Mouse (Mus musculus): ENCODE results near the gene Dmxl2. TPM values are rescaled to one million over a fixed set of nuclear protein-coding genes. Genes with fewer than 3 reads are reported as not detected.
A peak's percentile ranks its signal among the peaks of the same experiment; 100 is the strongest.

The Dmxl2 gene
- polyA plus RNA-seq, 1 experiment, result 0.25 TPM

GRCm38 (mm10) chr9:54533975-54534374 lies 32.5 kb upstream of the Dmxl2 start:
- H3K36me3 ChIP-seq (ENCODE audit: control insufficient read depth, insufficient read depth), result no peaks in the 10 kb centered on the region
- H3K27me3 ChIP-seq (ENCODE audit: control insufficient read depth, insufficient read depth, insufficient read length), result peaks cover 23% of the 10 kb centered on the region
- no peak overlapping the region for H3K4me3 ChIP-seq (ENCODE audit: insufficient read depth, poor library complexity, severe bottlenecking)
- H3K79me2 ChIP-seq (ENCODE audit: control insufficient read depth, insufficient read depth), result no peaks in the 10 kb centered on the region
- H3K79me3 ChIP-seq (ENCODE audit: low read depth), result no peaks in the 10 kb centered on the region
- no peak for TF ChIP-seq USF1 (IDR thresholded peaks at IDR 0.05; ENCODE audit: low read depth)
- no peak for TF ChIP-seq CEBPB (IDR thresholded peaks at IDR 0.05; ENCODE audit: low read depth)
- no peak for TF ChIP-seq MAX (IDR thresholded peaks at IDR 0.05)
- no peak for TF ChIP-seq MYOD1 (IDR thresholded peaks at IDR 0.05; ENCODE audit: control insufficient read depth, insufficient read length, low read depth)
- TF ChIP-seq FOSL1 (IDR thresholded peaks at IDR 0.05; ENCODE audit: insufficient read depth, low read length, poor library complexity, severe bottlenecking), result no peak
- TF ChIP-seq MYOG (IDR thresholded peaks at IDR 0.05; ENCODE audit: control insufficient read depth, extremely low read depth, insufficient read length), result no peak
- TF ChIP-seq CTCF (IDR thresholded peaks at IDR 0.05; ENCODE audit: control insufficient read depth, insufficient read depth, insufficient read length), result no peak
- H3ac ChIP-seq (ENCODE audit: control insufficient read depth, insufficient read length, low read depth), result no peak overlapping the region

DNA sequence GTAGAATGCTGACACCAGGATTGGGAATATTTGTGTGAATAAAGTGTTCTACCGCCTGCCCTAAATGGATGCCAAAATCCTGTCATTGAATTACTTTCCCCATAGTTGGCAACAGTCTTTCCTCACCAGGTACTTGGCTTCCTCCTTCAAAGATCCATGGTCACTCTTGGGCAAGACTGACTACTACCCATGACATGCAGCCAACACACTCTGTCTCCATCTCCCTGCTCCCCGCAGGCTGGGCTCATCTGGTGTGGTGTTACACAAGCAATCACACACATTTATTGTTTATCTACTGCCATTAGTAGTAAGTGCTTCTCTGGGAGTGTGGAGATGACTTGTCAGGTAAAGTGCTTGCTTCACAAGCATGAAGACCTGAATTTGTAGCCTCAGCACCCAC lies 31.5 kb upstream of the Dmxl2 start:
- Histone ChIP-seq H3K27me3 (ENCODE audit: control insufficient read depth, insufficient read depth, insufficient read length) (peaks cover 26% of the 10 kb centered on the region), H3K79me3 (ENCODE audit: low read depth) (no peaks in the 10 kb centered on the region), H3K79me2 (ENCODE audit: control insufficient read depth, insufficient read depth) (no peaks in the 10 kb centered on the region), H3K36me3 (ENCODE audit: control insufficient read depth, insufficient read depth) (no peaks in the 10 kb centered on the region), H3K4me3 (ENCODE audit: insufficient read depth, poor library complexity, severe bottlenecking) (no peak overlapping the region), H3ac (ENCODE audit: control insufficient read depth, insufficient read length, low read depth) (no peak overlapping the region)
- no peak for TF ChIP-seq USF1 (IDR thresholded peaks at IDR 0.05; ENCODE audit: low read depth)
- TF ChIP-seq MYOG (IDR thresholded peaks at IDR 0.05; ENCODE audit: control insufficient read depth, extremely low read depth, insufficient read length), result no peak
- no peak for TF ChIP-seq CEBPB (IDR thresholded peaks at IDR 0.05; ENCODE audit: low read depth)
- TF ChIP-seq MYOD1 (IDR thresholded peaks at IDR 0.05; ENCODE audit: control insufficient read depth, insufficient read length, low read depth), result no peak
- TF ChIP-seq CTCF (IDR thresholded peaks at IDR 0.05; ENCODE audit: control insufficient read depth, insufficient read depth, insufficient read length), result no peak
- no peak for TF ChIP-seq MAX (IDR thresholded peaks at IDR 0.05)
- no peak for TF ChIP-seq FOSL1 (IDR thresholded peaks at IDR 0.05; ENCODE audit: insufficient read depth, low read length, poor library complexity, severe bottlenecking)

DNA sequence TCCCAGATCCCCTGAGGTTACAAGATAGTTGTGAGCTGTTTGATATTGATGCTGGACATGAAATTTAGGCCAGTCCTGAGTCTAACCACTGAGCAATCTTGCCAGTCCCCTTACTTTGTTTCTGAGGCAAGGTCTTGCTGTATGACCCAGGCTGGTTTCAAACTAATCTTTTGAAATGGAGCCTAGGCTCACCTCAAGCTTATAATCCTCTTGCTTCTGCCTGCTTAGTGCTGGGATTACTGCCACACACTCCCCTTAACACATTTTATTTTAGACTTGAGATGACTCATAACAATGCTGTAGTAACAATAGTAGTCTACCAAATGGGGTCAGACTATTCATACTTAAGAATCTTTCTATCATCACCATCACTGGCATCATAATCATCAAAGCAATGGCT lies 30.0 kb upstream of the Dmxl2 start:
- H3K36me3 ChIP-seq (ENCODE audit: control insufficient read depth, insufficient read depth), result no peaks in the 10 kb centered on the region
- no peak overlapping the region for H3ac ChIP-seq (ENCODE audit: control insufficient read depth, insufficient read length, low read depth)
- H3K27me3 ChIP-seq (ENCODE audit: control insufficient read depth, insufficient read depth, insufficient read length), result peaks cover 28% of the 10 kb centered on the region
- H3K4me3 ChIP-seq (ENCODE audit: insufficient read depth, poor library complexity, severe bottlenecking), result no peak overlapping the region
- H3K79me2 ChIP-seq (ENCODE audit: control insufficient read depth, insufficient read depth), result no peaks in the 10 kb centered on the region
- TF ChIP-seq CEBPB (IDR thresholded peaks at IDR 0.05; ENCODE audit: low read depth), result no peak
- no peaks in the 10 kb centered on the region for H3K79me3 ChIP-seq (ENCODE audit: low read depth)

DNA sequence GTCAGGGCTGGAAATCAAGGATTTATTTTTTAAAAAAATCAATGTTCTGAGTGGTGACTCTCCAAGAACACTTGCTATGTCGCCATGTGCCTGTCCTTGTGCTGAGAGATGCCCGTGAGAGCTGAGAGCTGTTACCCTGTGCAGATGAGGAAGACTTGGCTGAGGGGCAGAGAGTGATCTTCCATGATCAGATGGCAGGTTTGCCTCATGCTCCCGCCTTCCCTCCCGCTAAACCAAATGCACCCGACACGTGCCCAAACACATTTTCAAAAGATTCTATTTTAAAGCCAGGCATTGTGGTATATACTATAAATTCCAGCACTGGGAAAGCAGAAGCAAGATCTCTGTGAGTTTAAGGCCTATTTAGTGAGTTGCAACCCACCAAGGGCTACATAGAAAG lies 29.4 kb upstream of the Dmxl2 start:
- Histone ChIP-seq H3K79me3 (ENCODE audit: low read depth) (no peaks in the 10 kb centered on the region), H3ac (ENCODE audit: control insufficient read depth, insufficient read length, low read depth) (no peak overlapping the region), H3K79me2 (ENCODE audit: control insufficient read depth, insufficient read depth) (no peaks in the 10 kb centered on the region), H3K27me3 (ENCODE audit: control insufficient read depth, insufficient read depth, insufficient read length) (peaks cover 22% of the 10 kb centered on the region), H3K4me3 (ENCODE audit: insufficient read depth, poor library complexity, severe bottlenecking) (no peak overlapping the region), H3K36me3 (ENCODE audit: control insufficient read depth, insufficient read depth) (no peaks in the 10 kb centered on the region)
- TF ChIP-seq CEBPB (IDR thresholded peaks at IDR 0.05; ENCODE audit: low read depth) (no peak), USF1 (IDR thresholded peaks at IDR 0.05; ENCODE audit: low read depth) (no peak), MYOD1 (IDR thresholded peaks at IDR 0.05; ENCODE audit: control insufficient read depth, insufficient read length, low read depth) (no peak), FOSL1 (IDR thresholded peaks at IDR 0.05; ENCODE audit: insufficient read depth, low read length, poor library complexity, severe bottlenecking) (no peak), CTCF (IDR thresholded peaks at IDR 0.05; ENCODE audit: control insufficient read depth, insufficient read depth, insufficient read length) (no peak), MYOG (IDR thresholded peaks at IDR 0.05; ENCODE audit: control insufficient read depth, extremely low read depth, insufficient read length) (no peak), MAX (IDR thresholded peaks at IDR 0.05) (no peak)

DNA sequence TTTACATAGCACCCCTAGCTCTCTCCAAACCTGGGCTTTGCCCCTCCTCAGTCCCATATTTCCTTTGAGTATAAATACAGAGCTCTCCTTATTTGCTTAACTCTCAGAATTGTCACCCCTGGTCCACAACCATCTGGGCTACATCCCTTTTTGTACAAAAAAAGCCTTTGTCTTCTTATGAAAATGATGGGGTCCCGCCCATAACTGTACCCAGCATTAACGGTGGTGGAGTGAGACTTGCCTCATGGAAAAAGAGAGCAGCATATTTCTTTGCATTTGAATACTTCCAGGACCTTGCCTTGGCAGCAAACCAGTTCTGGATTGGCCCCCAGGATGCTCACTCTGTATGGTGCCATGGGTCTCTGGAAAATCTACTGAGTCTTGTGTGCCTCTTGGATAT lies 28.5 kb upstream of the Dmxl2 start:
- no peak for TF ChIP-seq CEBPB (IDR thresholded peaks at IDR 0.05; ENCODE audit: low read depth)
- no peak for TF ChIP-seq MYOD1 (IDR thresholded peaks at IDR 0.05; ENCODE audit: control insufficient read depth, insufficient read length, low read depth)
- TF ChIP-seq FOSL1 (IDR thresholded peaks at IDR 0.05; ENCODE audit: insufficient read depth, low read length, poor library complexity, severe bottlenecking), result no peak
- no peak for TF ChIP-seq MAX (IDR thresholded peaks at IDR 0.05)
- TF ChIP-seq MYOG (IDR thresholded peaks at IDR 0.05; ENCODE audit: control insufficient read depth, extremely low read depth, insufficient read length), result no peak
- no peak for TF ChIP-seq CTCF (IDR thresholded peaks at IDR 0.05; ENCODE audit: control insufficient read depth, insufficient read depth, insufficient read length)
- TF ChIP-seq USF1 (IDR thresholded peaks at IDR 0.05; ENCODE audit: low read depth), result no peak
- Histone ChIP-seq H3K4me3 (ENCODE audit: insufficient read depth, poor library complexity, severe bottlenecking) (no peak overlapping the region), H3K36me3 (ENCODE audit: control insufficient read depth, insufficient read depth) (no peaks in the 10 kb centered on the region), H3ac (ENCODE audit: control insufficient read depth, insufficient read length, low read depth) (no peak overlapping the region), H3K79me2 (ENCODE audit: control insufficient read depth, insufficient read depth) (no peaks in the 10 kb centered on the region), H3K79me3 (ENCODE audit: low read depth) (no peaks in the 10 kb centered on the region), H3K27me3 (ENCODE audit: control insufficient read depth, insufficient read depth, insufficient read length) (peaks cover 20% of the 10 kb centered on the region)

GRCm38 (mm10) chr9:54527694-54528093 lies 26.3 kb upstream of the Dmxl2 start:
- no peaks in the 10 kb centered on the region for H3K36me3 ChIP-seq (ENCODE audit: control insufficient read depth, insufficient read depth)
- H3K79me3 ChIP-seq (ENCODE audit: low read depth), result no peaks in the 10 kb centered on the region
- no peak overlapping the region for H3ac ChIP-seq (ENCODE audit: control insufficient read depth, insufficient read length, low read depth)
- H3K4me3 ChIP-seq (ENCODE audit: insufficient read depth, poor library complexity, severe bottlenecking), result no peak overlapping the region
- peaks cover 16% of the 10 kb centered on the region for H3K27me3 ChIP-seq (ENCODE audit: control insufficient read depth, insufficient read depth, insufficient read length)
- no peaks in the 10 kb centered on the region for H3K79me2 ChIP-seq (ENCODE audit: control insufficient read depth, insufficient read depth)
- TF ChIP-seq FOSL1 (IDR thresholded peaks at IDR 0.05; ENCODE audit: insufficient read depth, low read length, poor library complexity, severe bottlenecking) (no peak), USF1 (IDR thresholded peaks at IDR 0.05; ENCODE audit: low read depth) (peak; percentile 17)
